Mouse (Mus musculus) MEL (cell line): ENCODE data around the gene Aatk. TPM values are rescaled to one million over a fixed set of nuclear protein-coding genes. Genes with fewer than 3 reads are reported as not detected.

Experiments used
- DNase-seq: peaks from one replicate; pipeline ENCODE4 v3.0.0; 2011; ENCODE audit warnings: low read depth, low spot score
- H3K27ac ChIP-seq: 2 replicates; pipeline ENCODE4 v1.5.1; 2012; ENCODE audit warnings: low read depth, mild to moderate bottlenecking, control low read depth, low read length, moderate library complexity; ENCODE audit not compliant: control insufficient read depth
- H3K27me3 ChIP-seq, 2 experiments: fragments of 150-350 bp in 1 of 2; sonication (generic) in 1 of 2; 2 replicates each; pipeline ENCODE4 v1.6.1; 2012; ENCODE audit warnings: low read length in 2 of 2, mild to moderate bottlenecking in 2 of 2, improper control_type of control experiment in 1 of 2, moderate library complexity in 1 of 2; ENCODE audit not compliant: insufficient read depth in 2 of 2, control insufficient read depth in 1 of 2
- H3K36me3 ChIP-seq, 2 experiments: 2 replicates each; pipeline ENCODE4 v1.6.1; 2012 to 2014; ENCODE audit warnings: low read length in 2 of 2, improper control_type of control experiment in 1 of 2, inconsistent platforms in 1 of 2, mild to moderate bottlenecking in 1 of 2; ENCODE audit not compliant: insufficient read depth in 2 of 2, control insufficient read depth in 1 of 2
- H3K4me1 ChIP-seq, 2 experiments: fragments of 150-350 bp in 1 of 2; sonication (generic) in 1 of 2; 2 replicates each; pipeline ENCODE4 v1.6.1; 2012; ENCODE audit warnings: low read length in 2 of 2, improper control_type of control experiment in 1 of 2, mild to moderate bottlenecking in 1 of 2; ENCODE audit not compliant: insufficient read depth in 2 of 2, control insufficient read depth in 1 of 2
- H3K4me3 ChIP-seq, 2 experiments: fragments of 150-350 bp in 1 of 2; sonication (generic) in 1 of 2; 2 replicates each; pipeline ENCODE4 v1.5.1; 2012; ENCODE audit warnings: low read depth in 2 of 2, low read length in 2 of 2, mild to moderate bottlenecking in 2 of 2, moderate library complexity in 2 of 2, control low read depth in 1 of 2, improper control_type of control experiment in 1 of 2; ENCODE audit not compliant: control insufficient read depth in 1 of 2, insufficient read depth in 1 of 2
- H3K79me2 ChIP-seq: 2 replicates; pipeline ENCODE4 v1.6.1; 2012; ENCODE audit warnings: mild to moderate bottlenecking, low read length, moderate library complexity; ENCODE audit not compliant: control insufficient read depth, poor library complexity, insufficient read depth
- H3K9ac ChIP-seq: 2 replicates; pipeline ENCODE4 v1.6.1; 2012; ENCODE audit warnings: low read depth, mild to moderate bottlenecking, control low read depth, low read length, moderate library complexity; ENCODE audit not compliant: control insufficient read depth, poor library complexity, severe bottlenecking
- H3K9me3 ChIP-seq: fragments of 150-350 bp; sonication (generic); replicated peaks from 2 replicates; pipeline ENCODE4 v1.6.1; 2012; ENCODE audit warnings: mild to moderate bottlenecking, low read length, improper control_type of control experiment, moderate library complexity; ENCODE audit not compliant: insufficient read depth
- BHLHE40 ChIP-seq: IDR thresholded peaks from 2 replicates; pipeline ENCODE4 v1.6.1; 2012; ENCODE audit warnings: low read depth, mild to moderate bottlenecking, inconsistent platforms, low read length, improper control_type of control experiment, borderline replicate concordance
- ELF1 ChIP-seq: IDR thresholded peaks from 2 replicates; pipeline ENCODE4 v1.6.1; 2014; ENCODE audit warnings: low read depth, mild to moderate bottlenecking, inconsistent platforms, low read length, improper control_type of control experiment, moderate library complexity
- JUND ChIP-seq: IDR thresholded peaks from 2 replicates; pipeline ENCODE4 v1.6.1; 2011; ENCODE audit warnings: low read depth, mild to moderate bottlenecking, improper control_type of control experiment, low read length
- NRF1 ChIP-seq: IDR thresholded peaks from 2 replicates; pipeline ENCODE4 v1.6.1; 2014; ENCODE audit warnings: low read depth, mild to moderate bottlenecking, inconsistent platforms, low read length, improper control_type of control experiment, moderate library complexity; ENCODE audit not compliant: poor library complexity, insufficient read depth, severe bottlenecking
- POLR2A ChIP-seq, 2 experiments: IDR thresholded peaks; 2 replicates each; pipeline ENCODE4 v1.6.1; 2011 to 2012; ENCODE audit warnings: low read length in 2 of 2, mild to moderate bottlenecking in 2 of 2, control low read depth in 1 of 2, improper control_type of control experiment in 1 of 2, low read depth in 1 of 2, moderate library complexity in 1 of 2; ENCODE audit not compliant: control insufficient read depth in 1 of 2, insufficient read depth in 1 of 2, poor library complexity in 1 of 2
- POLR2AphosphoS5 ChIP-seq: IDR thresholded peaks from 2 replicates; pipeline ENCODE4 v1.6.1; 2012; ENCODE audit warnings: low read depth, borderline replicate concordance, mild to moderate bottlenecking, inconsistent platforms, low read length, moderate library complexity, mixed read lengths
- RAD21 ChIP-seq: IDR thresholded peaks from 2 replicates; pipeline ENCODE4 v1.6.1; 2011; ENCODE audit warnings: mild to moderate bottlenecking, low read depth, low read length, improper control_type of control experiment
- SIN3A ChIP-seq: IDR thresholded peaks from 2 replicates; pipeline ENCODE4 v1.6.1; 2012; ENCODE audit warnings: low read length, improper control_type of control experiment, inconsistent platforms
- TBP ChIP-seq: IDR thresholded peaks from 2 replicates; pipeline ENCODE4 v1.8.0; 2011; ENCODE audit warnings: low read depth, low read length, improper control_type of control experiment
- USF1 ChIP-seq: IDR thresholded peaks from 2 replicates; pipeline ENCODE4 v1.6.1; 2014; ENCODE audit warnings: low read depth, mild to moderate bottlenecking, inconsistent platforms, low read length, improper control_type of control experiment, moderate library complexity
- ZMIZ1 ChIP-seq: IDR thresholded peaks from 2 replicates; pipeline ENCODE4 v1.6.1; 2012; ENCODE audit warnings: low read depth, mild to moderate bottlenecking, inconsistent platforms, low read length, improper control_type of control experiment, moderate library complexity
- polyA plus RNA-seq, 2 experiments: library from polyadenylated mRNA; stranded (reverse) in 1 of 2; unstranded in 1 of 2; fragments of >175 nt in 1 of 2; fragments of >200 nt in 1 of 2; gene quantifications; 2 replicates each; pipeline versions ENCODE4 v1.2.1 to v1.2.4; 2012; ENCODE audit warnings: low replicate concordance in 2 of 2, low read depth in 1 of 2; ENCODE audit not compliant: insufficient read length in 2 of 2, insufficient read depth in 1 of 2, missing spikeins in 1 of 2
- total RNA-seq: library from RNA; depleted of rRNA; stranded (reverse); fragments of 300-350 nt; gene quantifications from 2 replicates; pipeline ENCODE4 v1.2.3, GENCODE M21; 2012

The Aatk gene
- total and polyA plus RNA-seq, 3 experiments = 0.04 TPM; not detected in 2

GRCm38 (mm10) chr11:119965053-119965452 lies 81.9 kb downstream of the Aatk start:
- no peak overlapping the region for H3K27ac ChIP-seq
- H3K9me3 ChIP-seq = no peaks in the 10 kb centered on the region
- no peak for DNase-seq
- H3K27me3 ChIP-seq = no peaks in the 10 kb centered on the region
- no peak overlapping the region for H3K4me3 ChIP-seq
- H3K79me2 ChIP-seq = no peaks in the 10 kb centered on the region
- no peaks in the 10 kb centered on the region for H3K4me1 ChIP-seq
- no peak overlapping the region for H3K9ac ChIP-seq
- no peaks in the 10 kb centered on the region for H3K36me3 ChIP-seq
- TF ChIP-seq TBP = no peak

GRCm38 (mm10) chr11:119961511-119961910 lies 85.5 kb downstream of the Aatk start:
- no peak overlapping the region for H3K4me3 ChIP-seq
- H3K27ac ChIP-seq = no peak overlapping the region
- H3K27me3 ChIP-seq = no peaks in the 10 kb centered on the region
- no peaks in the 10 kb centered on the region for H3K9me3 ChIP-seq
- H3K4me1 ChIP-seq = no peaks in the 10 kb centered on the region
- no peaks in the 10 kb centered on the region for H3K79me2 ChIP-seq
- no peak for DNase-seq
- H3K9ac ChIP-seq = no peak overlapping the region
- no peaks in the 10 kb centered on the region for H3K36me3 ChIP-seq
- TF ChIP-seq JUND = no peak

DNA sequence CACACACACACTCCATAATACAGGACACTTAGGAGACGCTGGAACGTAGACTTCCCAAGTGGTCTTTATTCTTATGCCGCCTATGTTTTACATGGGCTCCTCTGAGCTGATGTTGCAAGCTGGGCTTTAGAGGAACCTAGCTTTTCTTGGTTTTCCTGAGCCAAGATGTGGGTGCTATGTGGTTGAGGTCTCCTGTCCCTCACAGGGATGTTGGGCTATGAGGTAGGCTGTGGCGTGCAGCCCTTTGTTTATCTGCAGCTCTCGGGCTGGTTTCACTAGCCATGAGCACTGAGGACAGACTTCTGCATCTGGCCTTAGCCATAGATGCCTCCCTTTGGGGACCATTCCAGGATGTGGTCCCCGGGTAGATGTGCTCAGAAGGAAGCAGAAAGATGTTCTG lies 86.3 kb downstream of the Aatk start:
- Histone ChIP-seq H3K27ac (no peak overlapping the region), H3K9me3 (no peaks in the 10 kb centered on the region), H3K4me1 (peaks cover 0 to 2% of the 10 kb centered on the region in 2 experiments; a peak in 2 of 4 replicates), H3K9ac (no peak overlapping the region), H3K4me3 (no peak overlapping the region), H3K27me3 (no peaks in the 10 kb centered on the region), H3K79me2 (no peaks in the 10 kb centered on the region), H3K36me3 (peaks cover 0 to 2% of the 10 kb centered on the region in 2 experiments; a peak in 2 of 4 replicates)
- no peak for DNase-seq
- no peak for TF ChIP-seq RAD21
- TF ChIP-seq NRF1 = no peak
- TF ChIP-seq BHLHE40 = no peak
- no peak for TF ChIP-seq POLR2A (IDR thresholded peaks at IDR 0.05; ENCODE audit: control insufficient read depth in 1 of 2, insufficient read depth in 1 of 2, low read depth in 1 of 2, low read length in 2 of 2, poor library complexity in 1 of 2)
- TF ChIP-seq SIN3A = no peak
- TF ChIP-seq ZMIZ1 = no peak
- no peak for TF ChIP-seq ELF1
- no peak for TF ChIP-seq POLR2AphosphoS5

DNA sequence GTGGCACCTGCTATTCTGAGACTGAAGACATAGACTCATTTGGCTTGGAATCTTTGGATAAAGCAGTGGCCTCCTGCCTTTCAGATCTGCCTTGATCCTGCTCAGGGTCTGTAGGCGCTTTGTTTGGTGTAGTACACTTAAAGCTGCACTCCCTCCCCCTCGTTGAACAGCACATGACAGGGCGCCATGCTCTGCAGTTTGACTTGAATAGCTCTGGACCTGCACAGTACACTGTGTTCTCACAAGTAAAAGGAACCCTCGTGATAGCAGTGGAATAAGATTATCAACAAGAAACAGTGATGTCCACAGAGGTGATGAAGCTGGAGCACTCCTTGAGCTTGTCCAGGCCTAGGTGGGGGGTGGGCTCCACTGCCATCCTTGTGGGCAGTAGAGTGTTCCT lies 87.3 kb downstream of the Aatk start:
- Histone ChIP-seq H3K27ac (no peak overlapping the region), H3K9ac (no peak overlapping the region), H3K9me3 (no peaks in the 10 kb centered on the region), H3K4me1 (peaks cover 6 to 11% of the 10 kb centered on the region in 2 experiments), H3K27me3 (no peaks in the 10 kb centered on the region), H3K36me3 (peaks cover 0 to 11% of the 10 kb centered on the region in 2 experiments; a peak in 2 of 4 replicates), H3K79me2 (no peaks in the 10 kb centered on the region), H3K4me3 (no peak overlapping the region)
- TF ChIP-seq USF1 = no peak
- no peak for DNase-seq
